Mouse (Mus musculus): ENCODE measurements around the gene Rbm18. TPM values are rescaled to one million over a fixed set of nuclear protein-coding genes. Genes with fewer than 3 reads are reported as not detected.

The Rbm18 gene
- total and polyA plus RNA-seq, 2 experiments = 5.6 to 13.3 TPM

GRCm38 (mm10) chr2:36090853-36091741 lies 45.5 kb downstream of the Rbm18 start:
- no peaks in the 10 kb centered on the region; the same call in 1 of the 2 replicates for H3K79me2 ChIP-seq (ENCODE audit: control insufficient read depth, insufficient read depth, low read length)
- 14% methylated on average over 70 of the region's 70 CpGs for WGBS
- peak overlapping the region; percentile 72 for H3K27ac ChIP-seq (replicated peaks; ENCODE audit: insufficient read depth, low read depth, low read length)
- no peaks in the 10 kb centered on the region for H3K36me3 ChIP-seq (ENCODE audit: control insufficient read depth, insufficient read depth, low read length)
- peak overlapping the region; percentile 81 for H3K4me3 ChIP-seq (ENCODE audit: insufficient read depth, low read depth, low read length)
- peaks cover 3% of the 10 kb centered on the region; the same call in 1 of the 2 replicates for H3K27me3 ChIP-seq (ENCODE audit: control insufficient read depth, insufficient read depth, low read length)
- TF ChIP-seq POLR2A (IDR thresholded peaks at IDR 0.05; ENCODE audit: extremely low read depth, insufficient read depth, low read length) = no peak; the same call in 1 of the 2 replicates
- TF ChIP-seq CTCF (IDR thresholded peaks at IDR 0.05; ENCODE audit: low read depth, low read length) = no peak
- DNase-seq (ENCODE audit: extremely low read depth, low read depth, low spot score) = peak; percentile 75
- peak overlapping the region; percentile 80 for H3K9ac ChIP-seq (ENCODE audit: low read depth, low read length)
- H3K4me1 ChIP-seq (ENCODE audit: control insufficient read depth, insufficient read depth, low read length) = peaks cover 6% of the 10 kb centered on the region

- no peak overlapping the region for H3K4me3 ChIP-seq (ENCODE audit: insufficient read depth, low read depth, low read length)
- WGBS = 92% methylated on average over 3 of the region's 3 CpGs
- peaks cover 3% of the 10 kb centered on the region; the same call in 1 of the 2 replicates for H3K27me3 ChIP-seq (ENCODE audit: control insufficient read depth, insufficient read depth, low read length)
- H3K79me2 ChIP-seq (ENCODE audit: control insufficient read depth, insufficient read depth, low read length) = no peaks in the 10 kb centered on the region; the same call in 1 of the 2 replicates
- H3K9ac ChIP-seq (ENCODE audit: low read depth, low read length) = no peak overlapping the region
- H3K36me3 ChIP-seq (ENCODE audit: control insufficient read depth, insufficient read depth, low read length) = no peaks in the 10 kb centered on the region
- H3K27ac ChIP-seq (replicated peaks; ENCODE audit: insufficient read depth, low read depth, low read length) = no peak overlapping the region
- H3K4me1 ChIP-seq (ENCODE audit: control insufficient read depth, insufficient read depth, low read length) = peaks cover 17% of the 10 kb centered on the region
- no peak for DNase-seq (ENCODE audit: extremely low read depth, low read depth, low spot score)
- TF ChIP-seq CTCF (IDR thresholded peaks at IDR 0.05; ENCODE audit: low read depth, low read length) = no peak
- TF ChIP-seq POLR2A (IDR thresholded peaks at IDR 0.05; ENCODE audit: extremely low read depth, insufficient read depth, low read length) = no peak
Measured at GRCm38 (mm10) chr2:36089190-36089589, 47.4 kb downstream of the Rbm18 start.

DNA sequence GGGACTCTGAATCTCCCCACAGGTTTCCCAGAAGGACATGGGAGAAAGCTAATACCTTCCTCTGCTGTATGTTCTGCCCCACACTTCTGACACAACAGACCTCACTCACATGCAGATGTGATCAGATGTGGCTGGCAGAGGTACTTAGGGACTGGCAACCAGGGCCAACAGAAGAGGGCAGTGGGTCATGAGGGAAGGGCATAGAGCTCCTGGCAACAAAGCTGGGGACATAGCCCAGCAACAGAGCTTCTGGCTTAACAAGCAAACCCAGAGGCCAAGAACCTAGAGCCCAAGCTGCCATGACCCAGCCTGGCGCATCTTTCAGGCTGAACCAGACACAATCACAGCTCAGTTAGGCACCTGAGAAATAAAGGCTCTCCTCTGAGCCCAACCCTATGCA lies 51.5 kb downstream of the Rbm18 start:
- no peaks in the 10 kb centered on the region for H3K79me2 ChIP-seq (ENCODE audit: control insufficient read depth, insufficient read depth, low read length)
- 26% methylated on average over 1 of the region's 1 CpGs for WGBS
- TF ChIP-seq CTCF (IDR thresholded peaks at IDR 0.05; ENCODE audit: low read depth, low read length) (no peak), POLR2A (IDR thresholded peaks at IDR 0.05; ENCODE audit: extremely low read depth, insufficient read depth, low read length) (no peak)
- DNase-seq (ENCODE audit: extremely low read depth, low read depth, low spot score) = peak; percentile 99
- no peak overlapping the region for H3K27ac ChIP-seq (replicated peaks; ENCODE audit: insufficient read depth, low read depth, low read length)
- H3K9ac ChIP-seq (ENCODE audit: low read depth, low read length) = no peak overlapping the region
- no peaks in the 10 kb centered on the region for H3K27me3 ChIP-seq (ENCODE audit: control insufficient read depth, insufficient read depth, low read length)
- peaks cover 25% of the 10 kb centered on the region for H3K4me1 ChIP-seq (ENCODE audit: control insufficient read depth, insufficient read depth, low read length)
- no peaks in the 10 kb centered on the region for H3K36me3 ChIP-seq (ENCODE audit: control insufficient read depth, insufficient read depth, low read length)
- no peak overlapping the region for H3K4me3 ChIP-seq (ENCODE audit: insufficient read depth, low read depth, low read length)

GRCm38 (mm10) chr2:36082802-36083580 lies 53.6 kb downstream of the Rbm18 start:
- WGBS = 81% methylated on average over 9 of the region's 9 CpGs

GRCm38 (mm10) chr2:36081446-36081845 lies 55.1 kb downstream of the Rbm18 start:
- Histone ChIP-seq H3K79me2 (ENCODE audit: control insufficient read depth, insufficient read depth, low read length) (no peaks in the 10 kb centered on the region), H3K4me1 (ENCODE audit: control insufficient read depth, insufficient read depth, low read length) (peaks cover 25% of the 10 kb centered on the region), H3K9ac (ENCODE audit: low read depth, low read length) (peak overlapping the region; percentile 18; the same call in 1 of the 2 replicates), H3K36me3 (ENCODE audit: control insufficient read depth, insufficient read depth, low read length) (no peaks in the 10 kb centered on the region), H3K27ac (replicated peaks; ENCODE audit: insufficient read depth, low read depth, low read length) (peak overlapping the region; percentile 57), H3K4me3 (ENCODE audit: insufficient read depth, low read depth, low read length) (no peak overlapping the region), H3K27me3 (ENCODE audit: control insufficient read depth, insufficient read depth, low read length) (no peaks in the 10 kb centered on the region)
- 18% methylated on average over 9 of the region's 9 CpGs for WGBS
- DNase-seq (ENCODE audit: extremely low read depth, low read depth, low spot score) = peak; percentile 95
- TF ChIP-seq POLR2A (IDR thresholded peaks at IDR 0.05; ENCODE audit: extremely low read depth, insufficient read depth, low read length) (no peak), CTCF (IDR thresholded peaks at IDR 0.05; ENCODE audit: low read depth, low read length) (no peak)

More at GRCm38 (mm10) chr2:36082802-36083580, 53.6 kb downstream of the Rbm18 start:
- H3K36me3 ChIP-seq (ENCODE audit: control insufficient read depth, insufficient read depth, low read length) = no peaks in the 10 kb centered on the region
- H3K27ac ChIP-seq (replicated peaks; ENCODE audit: insufficient read depth, low read depth, low read length) = peak overlapping the region; percentile 64
- peaks cover 25% of the 10 kb centered on the region for H3K4me1 ChIP-seq (ENCODE audit: control insufficient read depth, insufficient read depth, low read length)
- no peak overlapping the region for H3K4me3 ChIP-seq (ENCODE audit: insufficient read depth, low read depth, low read length)
- no peak overlapping the region for H3K9ac ChIP-seq (ENCODE audit: low read depth, low read length)
- no peak for DNase-seq (ENCODE audit: extremely low read depth, low read depth, low spot score)
- H3K27me3 ChIP-seq (ENCODE audit: control insufficient read depth, insufficient read depth, low read length) = no peaks in the 10 kb centered on the region
- H3K79me2 ChIP-seq (ENCODE audit: control insufficient read depth, insufficient read depth, low read length) = no peaks in the 10 kb centered on the region
- TF ChIP-seq POLR2A (IDR thresholded peaks at IDR 0.05; ENCODE audit: extremely low read depth, insufficient read depth, low read length) = no peak
- no peak for TF ChIP-seq CTCF (IDR thresholded peaks at IDR 0.05; ENCODE audit: low read depth, low read length)

All from liver, adult 2 months (tissue).